Mouse (Mus musculus): ENCODE results near the gene Gm20518. TPM values are rescaled to one million over a fixed set of nuclear protein-coding genes. Genes with fewer than 3 reads are reported as not detected.
A peak's percentile ranks its signal among the peaks of the same experiment; 100 is the strongest.

The Gm20518 gene
- 0.06 and 0.69 TPM in 2 replicates for total RNA-seq (2014; fragmentation: Nextera tagmentation)
- total RNA-seq (2017), result 0.69 TPM in 1 of 2 replicates, not detected in the other

GRCm38 (mm10) chr16:17891567-17891959 is at the start of gene Gm20518:
Gene Gm20518, minus strand, starts transcription at chr16:17891671.
- peak; percentile 96 for ATAC-seq (replicated peaks; ENCODE audit: poor library complexity, severe bottlenecking)

GRCm38 (mm10) chr16:17939255-17939751 is 47.8 kb upstream of the Gm20518 start:
- ATAC-seq (replicated peaks; ENCODE audit: poor library complexity, severe bottlenecking), result 0 out of 2 replicates have a peak, but pooled peaks have one; percentile 19

GRCm38 (mm10) chr16:17938821-17939220 is 47.4 kb upstream of the Gm20518 start:
- peak; percentile 96 for ATAC-seq (replicated peaks; ENCODE audit: poor library complexity, severe bottlenecking)

GRCm38 (mm10) chr16:17938187-17938586 is 46.7 kb upstream of the Gm20518 start:
- no peak for ATAC-seq (replicated peaks; ENCODE audit: poor library complexity, severe bottlenecking)

GRCm38 (mm10) chr16:17936776-17937175 is 45.3 kb upstream of the Gm20518 start:
- no peak for ATAC-seq (replicated peaks; ENCODE audit: poor library complexity, severe bottlenecking)

GRCm38 (mm10) chr16:17934445-17934910 is 43.0 kb upstream of the Gm20518 start:
- peak; percentile 28; the same call in 1 of the 2 replicates for ATAC-seq (replicated peaks; ENCODE audit: poor library complexity, severe bottlenecking)

- no peak for ATAC-seq (replicated peaks; ENCODE audit: poor library complexity, severe bottlenecking)
Measured at GRCm38 (mm10) chr16:17933594-17934444, 42.3 kb upstream of the Gm20518 start.

- ATAC-seq (replicated peaks; ENCODE audit: poor library complexity, severe bottlenecking), result no peak
Measured at GRCm38 (mm10) chr16:17931906-17932460, 40.5 kb upstream of the Gm20518 start.

GRCm38 (mm10) chr16:17929631-17930030 is 38.2 kb upstream of the Gm20518 start:
- no peak for ATAC-seq (replicated peaks; ENCODE audit: poor library complexity, severe bottlenecking)

- ATAC-seq (replicated peaks; ENCODE audit: poor library complexity, severe bottlenecking), result no peak
Measured at GRCm38 (mm10) chr16:17929211-17929610, 37.7 kb upstream of the Gm20518 start.

- ATAC-seq (replicated peaks; ENCODE audit: poor library complexity, severe bottlenecking), result peak; percentile 75
Measured at GRCm38 (mm10) chr16:17928627-17929104, 37.2 kb upstream of the Gm20518 start.

GRCm38 (mm10) chr16:17928087-17928580 is 36.7 kb upstream of the Gm20518 start, which contains the start of gene Slc25a1:
Gene Slc25a1, minus strand, starts transcription at chr16:17928219.
- peak; percentile 69 for ATAC-seq (replicated peaks; ENCODE audit: poor library complexity, severe bottlenecking)

- ATAC-seq (replicated peaks; ENCODE audit: poor library complexity, severe bottlenecking), result peak; percentile 34
Measured at GRCm38 (mm10) chr16:17927351-17928082, 36.0 kb upstream of the Gm20518 start.

- ATAC-seq (replicated peaks; ENCODE audit: poor library complexity, severe bottlenecking), result no peak
Measured at GRCm38 (mm10) chr16:17922163-17922538, 30.7 kb upstream of the Gm20518 start.

GRCm38 (mm10) chr16:17921325-17922162 is 30.1 kb upstream of the Gm20518 start:
- ATAC-seq (replicated peaks; ENCODE audit: poor library complexity, severe bottlenecking), result peak; percentile 89

GRCm38 (mm10) chr16:17920586-17920985 is 29.1 kb upstream of the Gm20518 start:
- no peak for ATAC-seq (replicated peaks; ENCODE audit: poor library complexity, severe bottlenecking)

- peak; percentile 34 for ATAC-seq (replicated peaks; ENCODE audit: poor library complexity, severe bottlenecking)
Measured at GRCm38 (mm10) chr16:17914307-17915249, 23.1 kb upstream of the Gm20518 start, which contains the start of gene Gsc2. Gene Gsc2, minus strand, starts transcription at chr16:17915059.

- ATAC-seq (replicated peaks; ENCODE audit: poor library complexity, severe bottlenecking), result peak; percentile 92
Measured at GRCm38 (mm10) chr16:17911052-17911595, 19.7 kb upstream of the Gm20518 start, which contains the start of gene Ess2. Gene Ess2, minus strand, starts transcription at chr16:17911348.
